Comparison of ENCODE assay signal across 20 mouse cellular contexts in genomic region chr11:55485443-55485842, GRCm38 (mm10).
"Had no signal": no experiment of that assay in that cellular context is flagged by ENCODE, and none has a peak within 500 bp of the region (broad histone marks: within the 10 kb centered on the region; RNA-seq: fewer than 3 reads in every experiment).

No protein-coding gene starts in this region.

- H3K9me3 ChIP-seq: midbrain, embryonic 10.5 days; midbrain, embryonic 12.5 days; neural tube, embryonic 13.5 days; neural tube, embryonic 15.5 days; stomach, embryonic 15.5 days had no signal

- H3K4me2 ChIP-seq: lung, embryonic 14.5 days; midbrain, embryonic 12.5 days; neural tube, embryonic 13.5 days; neural tube, embryonic 15.5 days; stomach, embryonic 15.5 days had no signal

- DNase-seq: lung, adult 18-20 months; lung, embryonic 14.5 days; lung, postnatal 10 days; lung, postnatal 4 days; midbrain, embryonic 14.5 days; retina, postnatal 1 day; right cerebral cortex, adult 18-20 months; right cerebral cortex, postnatal 25 days; right cerebral cortex, postnatal 4 days; thymus, adult 18-20 months; thymus, postnatal 14 days; thymus, postnatal 36 days had no signal

- H3K27me3 ChIP-seq: midbrain, embryonic 12.5 days; neural tube, embryonic 13.5 days; neural tube, embryonic 15.5 days; stomach, embryonic 15.5 days had no signal

- ATAC-seq: midbrain, embryonic 16.5 days had no signal

- H3K4me3 ChIP-seq: midbrain, embryonic 10.5 days; midbrain, embryonic 12.5 days; myocyte; neural tube, embryonic 13.5 days; neural tube, embryonic 15.5 days; stomach, embryonic 15.5 days had no signal

- H3K4me1 ChIP-seq: midbrain, embryonic 10.5 days; midbrain, embryonic 12.5 days; neural tube, embryonic 13.5 days; neural tube, embryonic 15.5 days; stomach, embryonic 15.5 days had no signal

- H3K9ac ChIP-seq: lung, embryonic 14.5 days; midbrain, embryonic 12.5 days; neural tube, embryonic 13.5 days; neural tube, embryonic 15.5 days; stomach, embryonic 15.5 days had no signal

- H3K27ac ChIP-seq: midbrain, embryonic 10.5 days; midbrain, embryonic 12.5 days; neural tube, embryonic 13.5 days; neural tube, embryonic 15.5 days; stomach, embryonic 15.5 days; stomach, postnatal 0 days had no signal
